Mouse (Mus musculus) CH12.LX (cell line): ENCODE data around the gene Actn2. TPM values are rescaled to one million over a fixed set of nuclear protein-coding genes. Genes with fewer than 3 reads are reported as not detected.

Experiments used
- DNase-seq: peaks from one replicate; pipeline ENCODE4 v3.0.0-alpha.2; 2013; ENCODE audit errors: extremely low read depth
- H3K27ac ChIP-seq: 2 replicates; pipeline ENCODE4 v1.5.1; 2012; ENCODE audit warnings: low read depth, mild to moderate bottlenecking, control low read depth, moderate library complexity; ENCODE audit not compliant: insufficient read depth
- H3K27me3 ChIP-seq: replicated peaks from 2 replicates; pipeline ENCODE3; 2012; ENCODE audit warnings: inconsistent platforms
- H3K36me3 ChIP-seq, 2 experiments: replicated peaks in 1 of 2; 2 replicates each; pipeline versions ENCODE3 to v1.6.1; 2012; ENCODE audit warnings: inconsistent platforms in 1 of 2, low read length in 1 of 2, mild to moderate bottlenecking in 1 of 2, mixed read lengths in 1 of 2, moderate library complexity in 1 of 2; ENCODE audit not compliant: control insufficient read depth in 1 of 2, insufficient read depth in 1 of 2
- H3K4me1 ChIP-seq, 2 experiments: 2 replicates each; pipeline ENCODE4 v1.6.1; 2012; ENCODE audit warnings: inconsistent platforms in 1 of 2, moderate library complexity in 1 of 2; ENCODE audit not compliant: insufficient read depth in 2 of 2, control insufficient read depth in 1 of 2
- H3K4me2 ChIP-seq: 2 replicates; pipeline ENCODE4 v1.6.1; 2012; ENCODE audit warnings: low read depth, mild to moderate bottlenecking, control low read depth; ENCODE audit not compliant: poor library complexity, insufficient read depth, severe bottlenecking
- H3K4me3 ChIP-seq, 3 experiments: fragments of 150-350 bp in 1 of 3; sonication (generic) in 1 of 3; replicated peaks in 1 of 3; 2 replicates each; pipeline versions ENCODE3 to v1.5.1; 2011 to 2012; ENCODE audit warnings: low read depth in 2 of 3, low read length in 2 of 3, mild to moderate bottlenecking in 2 of 3, moderate library complexity in 2 of 3, control low read depth in 1 of 3, improper control_type of control experiment in 1 of 3, inconsistent platforms in 1 of 3, mixed read lengths in 1 of 3; ENCODE audit not compliant: poor library complexity in 1 of 3
- H3K79me2 ChIP-seq: replicated peaks from 2 replicates; pipeline ENCODE4 v1.6.1; 2012; ENCODE audit warnings: mild to moderate bottlenecking, moderate library complexity; ENCODE audit not compliant: control insufficient read depth, poor library complexity, insufficient read depth, severe bottlenecking; ENCODE audit errors: extremely low read depth
- H3K9ac ChIP-seq: 2 replicates; pipeline ENCODE4 v1.6.1; 2012; ENCODE audit warnings: low read depth, mild to moderate bottlenecking, control low read depth, moderate library complexity; ENCODE audit not compliant: insufficient read depth
- H3K9me3 ChIP-seq: replicated peaks from 2 replicates; pipeline ENCODE3; 2012; ENCODE audit warnings: low read length, inconsistent platforms, mixed read lengths
- BHLHE40 ChIP-seq: IDR thresholded peaks from 2 replicates; pipeline ENCODE4 v1.6.1; 2011; ENCODE audit warnings: mild to moderate bottlenecking, low read depth, low read length, improper control_type of control experiment
- CHD1 ChIP-seq: IDR thresholded peaks from 2 replicates; pipeline ENCODE4 v1.6.1; 2012; ENCODE audit warnings: low read depth, low read length, improper control_type of control experiment, inconsistent platforms
- CTCF ChIP-seq, 2 experiments: IDR thresholded peaks in 1 of 2; conservative IDR thresholded peaks in 1 of 2; 2 replicates each; pipeline ENCODE4 v1.5.1; 2011 to 2012; ENCODE audit warnings: low read depth in 2 of 2, low read length in 2 of 2, improper control_type of control experiment in 1 of 2, inconsistent platforms in 1 of 2, mild to moderate bottlenecking in 1 of 2, moderate library complexity in 1 of 2
- E2F4 ChIP-seq: IDR thresholded peaks from 2 replicates; pipeline ENCODE4 v1.6.1; 2011; ENCODE audit warnings: low read depth, low read length, improper control_type of control experiment; ENCODE audit not compliant: insufficient replicate concordance
- ELF1 ChIP-seq: IDR thresholded peaks from 2 replicates; pipeline ENCODE4 v1.6.1; 2014; ENCODE audit warnings: low read depth, mild to moderate bottlenecking, inconsistent platforms, low read length, improper control_type of control experiment
- HCFC1 ChIP-seq: IDR thresholded peaks from 2 replicates; pipeline ENCODE4 v1.6.1; 2012; ENCODE audit warnings: low read depth, mild to moderate bottlenecking, inconsistent platforms, low read length, improper control_type of control experiment
- JUN ChIP-seq: IDR thresholded peaks from 2 replicates; pipeline ENCODE4 v1.6.1; 2011; ENCODE audit warnings: low read depth, mild to moderate bottlenecking, low read length, improper control_type of control experiment, moderate library complexity; ENCODE audit not compliant: insufficient read depth
- JUND ChIP-seq: conservative IDR thresholded peaks from 2 replicates; pipeline ENCODE4 v1.6.1; 2011; ENCODE audit warnings: low read depth, low read length, improper control_type of control experiment
- MAFK ChIP-seq: IDR thresholded peaks from 2 replicates; pipeline ENCODE4 v1.6.1; 2011; ENCODE audit warnings: low read length, improper control_type of control experiment; ENCODE audit not compliant: insufficient replicate concordance
- MAZ ChIP-seq: IDR thresholded peaks from 2 replicates; pipeline ENCODE4 v1.6.1; 2012; ENCODE audit warnings: low read depth, mild to moderate bottlenecking, inconsistent platforms, low read length, improper control_type of control experiment, moderate library complexity
- MEF2A ChIP-seq: IDR thresholded peaks from 2 replicates; pipeline ENCODE4 v1.6.1; 2014; ENCODE audit warnings: low read depth, mild to moderate bottlenecking, inconsistent platforms, low read length, improper control_type of control experiment, borderline replicate concordance
- MYC ChIP-seq: IDR thresholded peaks from 2 replicates; pipeline ENCODE4 v1.6.1; 2011; ENCODE audit warnings: low read depth, mild to moderate bottlenecking, improper control_type of control experiment, low read length
- NRF1 ChIP-seq: IDR thresholded peaks from 2 replicates; pipeline ENCODE4 v1.6.1; 2014; ENCODE audit warnings: low read depth, mild to moderate bottlenecking, inconsistent platforms, low read length, improper control_type of control experiment, moderate library complexity
- RAD21 ChIP-seq: IDR thresholded peaks from 2 replicates; pipeline ENCODE4 v1.6.1; 2011; ENCODE audit warnings: low read depth, mild to moderate bottlenecking, low read length, improper control_type of control experiment, moderate library complexity
- RCOR1 ChIP-seq: conservative IDR thresholded peaks from 2 replicates; pipeline ENCODE4 v1.6.1; 2012; ENCODE audit warnings: low read depth, mild to moderate bottlenecking, inconsistent platforms, low read length, improper control_type of control experiment
- SIN3A ChIP-seq: IDR thresholded peaks from 2 replicates; pipeline ENCODE4 v1.6.1; 2012; ENCODE audit warnings: low read length, improper control_type of control experiment, inconsistent platforms
- SMC3 ChIP-seq: IDR thresholded peaks from 2 replicates; pipeline ENCODE4 v1.6.1; 2011; ENCODE audit warnings: low read depth, low read length, improper control_type of control experiment
- ZC3H11A ChIP-seq: IDR thresholded peaks from 2 replicates; pipeline ENCODE4 v1.6.1; 2012; ENCODE audit warnings: low read depth, mild to moderate bottlenecking, inconsistent platforms, low read length, improper control_type of control experiment
- ZKSCAN1 ChIP-seq: IDR thresholded peaks from 2 replicates; pipeline ENCODE4 v1.6.1; 2012; ENCODE audit warnings: low read depth, inconsistent platforms, low read length, improper control_type of control experiment, borderline replicate concordance
- dilution Hi-C: fragments of 300-500 bp; cut with MboI; formaldehyde crosslinking; loops from 2 replicates; pipeline ENCODE4 v1.14.3; 2020; ENCODE audit warnings: low sequenced_read_pairs; ENCODE audit not compliant: extremely low pct_unique_long_range_greater_than_20kb, extremely low pct_ligation_motif_present
- in situ Hi-C: fragments of 300-500 bp; cut with MboI; formaldehyde crosslinking; loops from 3 replicates; pipeline ENCODE4 v1.14.3; 2019; ENCODE audit warnings: low sequenced_read_pairs, low pct_ligation_motif_present, low pct_unique_long_range_greater_than_20kb, mixed read lengths
- polyA plus RNA-seq: library from polyadenylated mRNA; unstranded; fragments of >175 nt; gene quantifications from 2 replicates; pipeline ENCODE4 v1.2.1, GENCODE M21; 2012; ENCODE audit warnings: low read depth; ENCODE audit not compliant: insufficient read length
- total RNA-seq, 2 experiments: library from RNA; depleted of rRNA; stranded (reverse); fragments of 300-350 nt in 1 of 2; fragments of >200 nt in 1 of 2; gene quantifications; 2 replicates each; pipeline ENCODE4 v1.2.3; 2012 to 2014

The Actn2 gene
- total and polyA plus RNA-seq, 3 experiments, result not detected

GRCm38 (mm10) chr13:12384796-12385195 lies 44.2 kb upstream of the Actn2 start:
- in situ Hi-C loops, result no loop called here
- dilution Hi-C loops, result no loop called here

DNA sequence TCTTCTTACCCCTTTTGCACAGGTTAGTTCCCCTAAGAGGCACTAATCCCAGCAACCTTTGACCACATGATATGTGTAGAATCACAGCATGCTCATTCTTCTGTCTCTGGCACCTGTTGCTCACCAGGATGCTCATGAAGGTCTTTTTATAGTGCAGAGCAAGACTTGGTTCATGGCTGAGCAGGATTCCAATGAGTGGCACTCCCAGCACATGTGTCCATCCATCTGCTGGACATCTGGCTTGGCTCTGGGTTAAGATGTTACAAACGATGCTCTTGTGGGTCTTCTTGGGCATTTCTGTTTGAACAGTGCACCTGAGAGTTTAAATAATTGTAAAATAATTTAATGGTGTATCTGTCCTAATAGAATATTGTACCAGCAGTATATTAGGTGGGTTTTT lies 36.2 kb upstream of the Actn2 start:
- dilution Hi-C loops, result no loop called here
- in situ Hi-C loops, result no loop called here
- TF ChIP-seq BHLHE40, result no peak
- TF ChIP-seq HCFC1, result no peak
- no peak for TF ChIP-seq ZKSCAN1
- no peak for TF ChIP-seq MAZ
- TF ChIP-seq JUND, result no peak
- TF ChIP-seq NRF1, result no peak
- TF ChIP-seq RCOR1, result no peak
- TF ChIP-seq MAFK, result no peak
- no peak for TF ChIP-seq CHD1
- TF ChIP-seq RAD21, result no peak

More at GRCm38 (mm10) chr13:12384796-12385195, 44.2 kb upstream of the Actn2 start:
- Histone ChIP-seq H3K79me2 (no peaks in the 10 kb centered on the region), H3K36me3 (no peaks in the 10 kb centered on the region), H3K9ac (no peak overlapping the region), H3K4me3 (no peak overlapping the region), H3K4me2 (no peak overlapping the region), H3K9me3 (peaks cover 3% of the 10 kb centered on the region), H3K4me1 (no peaks in the 10 kb centered on the region), H3K27ac (no peak overlapping the region), H3K27me3 (no peaks in the 10 kb centered on the region)
- no peak for DNase-seq
- TF ChIP-seq SMC3 (no peak), CTCF (conservative IDR thresholded peaks at IDR 0.05 in 1 of 2, IDR thresholded peaks at IDR 0.05 in 1 of 2; ENCODE audit: low read depth in 2 of 2, low read length in 2 of 2) (no peak), RCOR1 (no peak), ZC3H11A (no peak), CHD1 (no peak), E2F4 (no peak), BHLHE40 (no peak), JUN (no peak), SIN3A (no peak), MYC (no peak), MEF2A (no peak), JUND (no peak), ELF1 (no peak), RAD21 (no peak)

More for the DNA sequence above, 36.2 kb upstream of the Actn2 start:
- DNase-seq, result no peak
- Histone ChIP-seq H3K4me2 (no peak overlapping the region), H3K27me3 (no peaks in the 10 kb centered on the region), H3K79me2 (no peaks in the 10 kb centered on the region), H3K9me3 (no peaks in the 10 kb centered on the region), H3K27ac (no peak overlapping the region), H3K36me3 (no peaks in the 10 kb centered on the region), H3K9ac (no peak overlapping the region), H3K4me3 (no peak overlapping the region), H3K4me1 (peaks cover 0 to 4% of the 10 kb centered on the region in 2 experiments; a peak in 1 of 4 replicates)
